Mouse (Mus musculus) bone marrow macrophage, adult 2 months (primary cell): Measurements from ENCODE around the gene Mtmr11.

ENCODE experiments used
- CTCF ChIP-seq: IDR thresholded peaks from 2 replicates; pipeline ENCODE4 v1.5.1; 2012; ENCODE audit warnings: low read depth, mild to moderate bottlenecking, low read length, moderate library complexity
- POLR2A ChIP-seq: IDR thresholded peaks from 2 replicates; pipeline ENCODE4 v1.6.1; 2012; ENCODE audit warnings: mild to moderate bottlenecking, low read depth, low read length, borderline replicate concordance

- TF ChIP-seq POLR2A (no peak), CTCF (no peak)
Observed at GRCm38 (mm10) chr3:96128128-96128527, 33.7 kb upstream of the Mtmr11 start.
